Mouse (Mus musculus) neural tube, embryonic 12.5 days (tissue): ENCODE measurements around the gene Astn2. TPM values are rescaled to one million over a fixed set of nuclear protein-coding genes. Genes with fewer than 3 reads are reported as not detected.

Experiments
- ATAC-seq: fragments of 200-750 bp; cut with Nextera tagmentation; 2 replicates; pipeline ENCODE4 v1.8.0; 2017; ENCODE audit warnings: low read depth, mild to moderate bottlenecking, moderate TSS enrichment, moderate library complexity; ENCODE audit not compliant: low FRiP score
- H3K27ac ChIP-seq: fragments of 300-500 bp; sonication (generic); 2 replicates; pipeline ENCODE4 v1.5.1; 2016
- H3K27me3 ChIP-seq: fragments of 300-500 bp; sonication (generic); replicated peaks from 2 replicates; pipeline ENCODE4 v1.6.1; 2016; ENCODE audit warnings: mild to moderate bottlenecking
- H3K36me3 ChIP-seq: fragments of 300-500 bp; sonication (generic); 2 replicates; pipeline ENCODE4 v1.6.1; 2016; ENCODE audit warnings: mild to moderate bottlenecking
- H3K4me1 ChIP-seq: fragments of 300-500 bp; sonication (generic); 2 replicates; pipeline ENCODE4 v1.6.1; 2016
- H3K4me2 ChIP-seq: fragments of 300-500 bp; sonication (generic); replicated peaks from 2 replicates; pipeline ENCODE4 v1.6.1; 2016; ENCODE audit warnings: mild to moderate bottlenecking
- H3K4me3 ChIP-seq: fragments of 300-500 bp; sonication (generic); 2 replicates; pipeline ENCODE4 v1.5.1; 2016
- H3K9ac ChIP-seq: fragments of 300-500 bp; sonication (generic); 2 replicates; pipeline ENCODE4 v1.6.1; 2016; ENCODE audit warnings: mild to moderate bottlenecking
- H3K9me3 ChIP-seq: fragments of 300-500 bp; sonication (generic); 2 replicates; pipeline ENCODE4 v1.6.1; 2016; ENCODE audit warnings: mild to moderate bottlenecking
- WGBS: fragments of 180-500 bp; shearing (Covaris S2); methylation state at CpG from one replicate; pipeline ENCODE4 v1.1.7; 2016; 5-methylcytosine and 5-hydroxymethylcytosine counted together
- polyA plus RNA-seq: library from polyadenylated mRNA; unstranded; fragments of >200 nt; fragmentation: Nextera tagmentation; extraction: Ambion mirVana; gene quantifications from 2 replicates; pipeline ENCODE4 v1.2.1, GENCODE M21; 2016

The Astn2 gene
- polyA plus RNA-seq, 1 experiment from 2014 or later = 1.9 TPM

DNA sequence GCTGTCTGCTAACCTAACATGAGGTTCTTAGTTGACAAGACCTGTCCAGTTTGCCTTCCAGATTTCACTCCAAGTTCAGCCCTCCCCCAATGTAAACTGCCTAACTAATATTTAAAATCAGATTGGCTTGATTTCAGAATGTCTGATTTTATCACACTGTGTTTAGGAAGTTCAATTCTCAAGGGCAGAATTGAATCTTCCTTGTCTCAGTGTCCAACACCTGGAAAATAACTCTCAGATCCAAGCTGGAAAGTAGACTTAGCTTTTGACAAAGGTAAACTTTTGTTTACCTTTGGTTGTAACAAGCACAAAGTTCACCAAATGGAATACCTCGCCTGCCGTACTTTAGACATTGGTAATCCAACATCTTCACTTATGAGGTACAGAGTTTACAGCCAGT lies 1027.8 kb downstream of the Astn2 start:
- Histone ChIP-seq H3K9ac (no peak overlapping the region), H3K4me3 (no peak overlapping the region), H3K36me3 (no peaks in the 10 kb centered on the region), H3K4me2 (no peak overlapping the region), H3K4me1 (no peaks in the 10 kb centered on the region), H3K27ac (no peak overlapping the region), H3K27me3 (no peaks in the 10 kb centered on the region), H3K9me3 (no peaks in the 10 kb centered on the region)
- WGBS = 94% methylated on average over 2 of the region's 2 CpGs
- ATAC-seq = no peak

GRCm38 (mm10) chr4:65373841-65374240 lies 1030.6 kb downstream of the Astn2 start:
- no peaks in the 10 kb centered on the region for H3K9me3 ChIP-seq
- 22% methylated on average over 1 of the region's 1 CpGs for WGBS
- H3K4me2 ChIP-seq = no peak overlapping the region
- ATAC-seq = no peak
- H3K9ac ChIP-seq = no peak overlapping the region
- no peaks in the 10 kb centered on the region for H3K27me3 ChIP-seq
- no peak overlapping the region for H3K27ac ChIP-seq
- no peaks in the 10 kb centered on the region for H3K4me1 ChIP-seq
- H3K4me3 ChIP-seq = no peak overlapping the region
- no peaks in the 10 kb centered on the region for H3K36me3 ChIP-seq

DNA sequence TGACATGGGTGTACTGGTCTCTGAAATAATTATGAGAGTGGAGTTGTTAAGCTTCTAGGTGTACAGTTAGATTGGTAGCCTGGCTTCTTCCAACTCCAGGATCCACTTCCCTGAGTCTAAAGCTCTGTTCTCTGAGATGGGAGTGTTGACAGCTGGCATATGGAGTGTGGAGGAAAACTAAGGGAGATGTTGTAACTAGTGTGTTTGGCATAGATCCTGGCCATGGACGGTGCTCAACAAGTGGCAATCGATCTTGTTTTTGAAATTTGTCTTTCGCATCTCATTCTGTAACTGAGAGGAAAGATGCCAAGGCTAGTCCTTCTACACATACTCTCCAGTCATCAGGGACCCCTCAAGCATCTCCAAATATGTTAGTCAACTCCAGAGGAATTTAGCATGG lies 1031.7 kb downstream of the Astn2 start:
- 95% methylated on average over 3 of the region's 3 CpGs for WGBS
- no peaks in the 10 kb centered on the region for H3K9me3 ChIP-seq
- no peaks in the 10 kb centered on the region for H3K4me1 ChIP-seq

DNA sequence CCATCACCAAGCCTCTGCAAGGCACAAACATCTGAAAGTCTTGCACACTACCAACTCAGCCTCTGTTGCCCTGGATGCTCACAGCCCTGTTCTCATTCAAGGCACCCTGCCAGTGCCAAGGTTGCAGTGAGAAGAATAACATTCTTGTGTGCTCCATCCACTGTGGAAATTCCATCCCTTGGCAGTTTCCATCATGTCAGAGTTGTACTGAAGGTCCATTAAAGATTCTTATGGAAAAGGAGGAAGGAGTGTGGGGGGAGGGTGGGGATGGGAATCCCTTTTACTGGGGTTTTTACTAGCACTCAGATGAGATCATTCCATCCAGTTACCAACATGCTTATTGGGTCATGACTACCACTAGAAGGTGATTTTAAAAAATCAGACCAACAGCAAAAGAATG lies 1037.3 kb downstream of the Astn2 start:
- ATAC-seq = no peak

More for the DNA sequence above, 1031.7 kb downstream of the Astn2 start:
- no peak overlapping the region for H3K9ac ChIP-seq
- no peak overlapping the region for H3K4me2 ChIP-seq
- H3K27me3 ChIP-seq = no peaks in the 10 kb centered on the region
- H3K27ac ChIP-seq = no peak overlapping the region
- no peak overlapping the region for H3K4me3 ChIP-seq
- H3K36me3 ChIP-seq = no peaks in the 10 kb centered on the region
- no peak for ATAC-seq

DNA sequence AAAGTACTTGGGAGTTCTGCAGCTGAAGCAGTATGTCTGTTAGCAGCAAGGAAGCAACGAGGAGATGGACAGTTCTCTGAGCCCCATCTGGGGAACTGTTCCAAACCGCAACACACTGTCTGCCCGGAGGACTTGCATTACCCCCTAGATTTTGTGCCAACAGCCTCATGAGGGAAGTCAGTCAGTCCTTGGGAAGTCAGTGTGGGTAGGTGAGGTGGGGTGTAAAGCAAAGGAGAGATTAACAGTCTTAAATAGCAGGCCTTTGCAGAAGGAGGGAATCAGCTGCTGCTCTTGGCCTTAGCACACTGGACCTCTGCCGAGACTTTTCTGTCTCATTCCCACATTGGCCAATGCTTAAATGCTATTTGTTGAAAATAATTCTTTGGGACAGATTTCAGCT lies 1049.8 kb downstream of the Astn2 start:
- no peaks in the 10 kb centered on the region for H3K4me1 ChIP-seq
- no peak overlapping the region for H3K27ac ChIP-seq
- H3K4me2 ChIP-seq = no peak overlapping the region
- 65% methylated on average over 4 of the region's 4 CpGs for WGBS
- no peak overlapping the region for H3K9ac ChIP-seq
- no peak for ATAC-seq
- no peaks in the 10 kb centered on the region for H3K36me3 ChIP-seq
- H3K27me3 ChIP-seq = no peaks in the 10 kb centered on the region
- H3K4me3 ChIP-seq = no peak overlapping the region
- H3K9me3 ChIP-seq = no peaks in the 10 kb centered on the region

More for the DNA sequence above, 1037.3 kb downstream of the Astn2 start:
- Histone ChIP-seq H3K9ac (no peak overlapping the region), H3K36me3 (no peaks in the 10 kb centered on the region), H3K27ac (no peak overlapping the region), H3K4me3 (no peak overlapping the region), H3K27me3 (no peaks in the 10 kb centered on the region), H3K4me1 (no peaks in the 10 kb centered on the region), H3K9me3 (no peaks in the 10 kb centered on the region), H3K4me2 (no peak overlapping the region)

- ATAC-seq = no peak
- Histone ChIP-seq H3K27ac (no peak overlapping the region), H3K36me3 (no peaks in the 10 kb centered on the region), H3K9me3 (no peaks in the 10 kb centered on the region), H3K9ac (no peak overlapping the region), H3K4me3 (no peak overlapping the region), H3K27me3 (no peaks in the 10 kb centered on the region), H3K4me1 (no peaks in the 10 kb centered on the region), H3K4me2 (no peak overlapping the region)
- 61% methylated on average over 7 of the region's 7 CpGs for WGBS
These were observed 1053.9 kb downstream of the Astn2 start for GRCm38 (mm10) chr4:65350521-65350920.

GRCm38 (mm10) chr4:65341766-65342165 lies 1062.6 kb downstream of the Astn2 start:
- Histone ChIP-seq H3K36me3 (no peaks in the 10 kb centered on the region), H3K4me2 (no peak overlapping the region), H3K4me3 (no peak overlapping the region), H3K9ac (no peak overlapping the region), H3K4me1 (no peaks in the 10 kb centered on the region), H3K9me3 (no peaks in the 10 kb centered on the region), H3K27ac (no peak overlapping the region), H3K27me3 (no peaks in the 10 kb centered on the region)
- WGBS = 87% methylated on average over 3 of the region's 3 CpGs
- ATAC-seq = no peak

- H3K36me3 ChIP-seq = no peaks in the 10 kb centered on the region
- ATAC-seq = no peak
- H3K4me1 ChIP-seq = 0 out of 2 replicates have a peak, but pooled peaks cover 3% of the 10 kb centered on the region
- H3K27me3 ChIP-seq = no peaks in the 10 kb centered on the region
- WGBS = 63% methylated on average over 1 of the region's 1 CpGs
- H3K4me2 ChIP-seq = no peak overlapping the region
- H3K4me3 ChIP-seq = no peak overlapping the region
- H3K27ac ChIP-seq = no peak overlapping the region
- no peaks in the 10 kb centered on the region for H3K9me3 ChIP-seq
- no peak overlapping the region for H3K9ac ChIP-seq
These were observed 1070.7 kb downstream of the Astn2 start for GRCm38 (mm10) chr4:65333718-65334117.
